Mouse (Mus musculus) testis, adult 2 months (tissue): ENCODE measurements around the gene Rrp12.

ENCODE experiments used
- CTCF ChIP-seq: fragments of 200-500 bp; IDR thresholded peaks from 2 replicates; pipeline ENCODE4 v1.5.1; 2012; ENCODE audit warnings: low read depth, mild to moderate bottlenecking, inconsistent platforms, low read length, moderate library complexity; ENCODE audit not compliant: control insufficient read depth, insufficient read depth, insufficient replicate concordance
- POLR2A ChIP-seq: fragments of 200-500 bp; IDR thresholded peaks from 2 replicates; pipeline ENCODE4 v1.6.1; 2012; ENCODE audit warnings: low read depth, mild to moderate bottlenecking, inconsistent platforms, low read length, moderate library complexity; ENCODE audit not compliant: control insufficient read depth

GRCm38 (mm10) chr19:41908736-41909135 is 12.8 kb upstream of the Rrp12 start:
- no peak for TF ChIP-seq CTCF
- no peak for TF ChIP-seq POLR2A
